Mouse (Mus musculus) embryonic facial prominence, embryonic 14.5 days (tissue): ENCODE data around the gene Zc3h7a. TPM values are rescaled to one million over a fixed set of nuclear protein-coding genes. Genes with fewer than 3 reads are reported as not detected.

Experiments
- ATAC-seq: fragments of 200-750 bp; cut with Nextera tagmentation; 2 replicates; pipeline ENCODE4 v1.8.0; 2017; ENCODE audit warnings: low read depth, moderate number of reproducible peaks, moderate TSS enrichment
- DNase-seq: peaks from one replicate; pipeline ENCODE4 v3.0.0-alpha.2; 2015; ENCODE audit warnings: low spot score
- H3K27ac ChIP-seq: fragments of 300-500 bp; sonication (generic); replicated peaks from 2 replicates; pipeline ENCODE4 v1.5.1; 2014; ENCODE audit warnings: low read depth, mild to moderate bottlenecking, low read length, moderate library complexity
- H3K27me3 ChIP-seq: fragments of 300-500 bp; sonication (generic); replicated peaks from 2 replicates; pipeline ENCODE4 v1.6.1; 2014; ENCODE audit warnings: low read length; ENCODE audit not compliant: control insufficient read depth, insufficient read depth
- H3K36me3 ChIP-seq: fragments of 300-500 bp; sonication (generic); 2 replicates; pipeline ENCODE4 v1.6.1; 2014; ENCODE audit warnings: low read length, mixed read lengths; ENCODE audit not compliant: control insufficient read depth, insufficient read depth
- H3K4me1 ChIP-seq: fragments of 300-500 bp; sonication (generic); 2 replicates; pipeline ENCODE4 v1.6.1; 2014; ENCODE audit warnings: antibody characterized with exemption, low read length; ENCODE audit not compliant: control insufficient read depth, insufficient read depth
- H3K4me2 ChIP-seq: fragments of 300-500 bp; sonication (generic); 2 replicates; pipeline ENCODE4 v1.6.1; 2014; ENCODE audit warnings: low read depth, mild to moderate bottlenecking, low read length, moderate library complexity, mixed read lengths
- H3K4me3 ChIP-seq: fragments of 300-500 bp; sonication (generic); 2 replicates; pipeline ENCODE4 v1.5.1; 2014; ENCODE audit warnings: low read depth, mild to moderate bottlenecking, low read length
- H3K9ac ChIP-seq: fragments of 300-500 bp; sonication (generic); 2 replicates; pipeline ENCODE4 v1.6.1; 2014; ENCODE audit warnings: low read depth, mild to moderate bottlenecking, low read length, moderate library complexity, mixed read lengths
- H3K9me3 ChIP-seq: fragments of 300-500 bp; sonication (generic); 2 replicates; pipeline ENCODE4 v1.6.1; 2016; ENCODE audit warnings: low read length; ENCODE audit not compliant: control insufficient read depth
- WGBS: fragments of 180-500 bp; shearing (Covaris S2); extraction: QIAGEN DNeasy Blood & Tissue Kit; methylation state at CpG from one replicate; pipeline ENCODE4 v1.1.7; 2014; 5-methylcytosine and 5-hydroxymethylcytosine counted together
- microRNA-seq: library from miRNA; unstranded; fragments of <30 nt; microRNA quantifications from one replicate; pipeline ENCODE4, GENCODE M21; 2016; ENCODE audit warnings: borderline number of aligned reads
- polyA plus RNA-seq: library from polyadenylated mRNA; unstranded; fragments of >200 nt; fragmentation: Nextera tagmentation; extraction: Ambion mirVana; gene quantifications from 2 replicates; pipeline ENCODE4 v1.2.1, GENCODE M21; 2014

The Zc3h7a gene
- polyA plus RNA-seq, 1 experiment from 2014 or later = 99.2 TPM

- H3K9me3 ChIP-seq = no peaks in the 10 kb centered on the region
- 76% methylated on average over 3 of the region's 3 CpGs for WGBS
- no peak overlapping the region for H3K4me2 ChIP-seq
- peaks cover 73% of the 10 kb centered on the region for H3K36me3 ChIP-seq
- no peaks in the 10 kb centered on the region for H3K4me1 ChIP-seq
- no peak overlapping the region for H3K9ac ChIP-seq
- ATAC-seq (no peak), DNase-seq (no peak)
- H3K4me3 ChIP-seq = no peak overlapping the region
- no peak overlapping the region for H3K27ac ChIP-seq
- H3K27me3 ChIP-seq = no peaks in the 10 kb centered on the region
Measured at GRCm38 (mm10) chr16:11092523-11092922, 83.7 kb downstream of the Zc3h7a start.

GRCm38 (mm10) chr16:11092061-11092460 is 84.1 kb downstream of the Zc3h7a start:
- Histone ChIP-seq H3K4me2 (no peak overlapping the region), H3K9me3 (no peaks in the 10 kb centered on the region), H3K9ac (no peak overlapping the region), H3K27ac (no peak overlapping the region), H3K4me1 (no peaks in the 10 kb centered on the region), H3K4me3 (no peak overlapping the region), H3K36me3 (peaks cover 72% of the 10 kb centered on the region), H3K27me3 (no peaks in the 10 kb centered on the region)
- no peak for DNase-seq
- 71% methylated on average over 4 of the region's 4 CpGs for WGBS
- no peak for ATAC-seq

GRCm38 (mm10) chr16:11090836-11091570 is 85.2 kb downstream of the Zc3h7a start:
- whole genome bisulfite sequencing = 71% methylated on average over 10 of the region's 10 CpGs
- H3K27me3 ChIP-seq = no peaks in the 10 kb centered on the region
- no peaks in the 10 kb centered on the region for H3K9me3 ChIP-seq
- H3K9ac ChIP-seq = no peak overlapping the region
- no peak overlapping the region for H3K4me3 ChIP-seq
- H3K4me2 ChIP-seq = no peak overlapping the region
- ATAC-seq (no peak), DNase-seq (no peak)
- H3K4me1 ChIP-seq = no peaks in the 10 kb centered on the region
- peaks cover 74% of the 10 kb centered on the region for H3K36me3 ChIP-seq
- H3K27ac ChIP-seq = no peak overlapping the region

GRCm38 (mm10) chr16:11086856-11087588 is 89.2 kb downstream of the Zc3h7a start:
- no peaks in the 10 kb centered on the region for H3K9me3 ChIP-seq
- WGBS = 73% methylated on average over 5 of the region's 5 CpGs
- DNase-seq (peak; percentile 51), ATAC-seq (peak; percentile 42; the same call in 1 of the 2 replicates)
- H3K36me3 ChIP-seq = peaks cover 94% of the 10 kb centered on the region
- H3K9ac ChIP-seq = no peak overlapping the region
- H3K27ac ChIP-seq = no peak overlapping the region
- no peak overlapping the region for H3K4me2 ChIP-seq
- no peaks in the 10 kb centered on the region for H3K27me3 ChIP-seq
- H3K4me1 ChIP-seq = no peaks in the 10 kb centered on the region
- H3K4me3 ChIP-seq = no peak overlapping the region

Small RNA genes within 50 kb of the gene (microRNA-seq; reads per million reads assigned to microRNA genes)
- 42.0 reads per million, percentile 42 among the genes with 10 or more reads in this experiment for gene Gm23935

Other genes with a start within 250 kb of the Zc3h7a start
- 46.9 and 55.5 TPM in 2 replicates for gene Snn, start 115.4 kb downstream of the Zc3h7a start, polyA plus RNA-seq
- gene Litaf, start 110.2 kb downstream of the Zc3h7a start, polyA plus RNA-seq = 88.9 and 101 TPM in 2 replicates
- gene Txndc11, start 41.7 kb downstream of the Zc3h7a start, polyA plus RNA-seq = 37.8 and 42.4 TPM in 2 replicates
- gene Rsl1d1, start 26.9 kb upstream of the Zc3h7a start, polyA plus RNA-seq = 169 and 188 TPM in 2 replicates
- 93.6 and 102 TPM in 2 replicates for gene Gspt1, start 77.9 kb upstream of the Zc3h7a start, polyA plus RNA-seq
- gene Tnfrsf17, start 137.4 kb upstream of the Zc3h7a start, polyA plus RNA-seq = not detected in 2 replicates
- gene Snx29, start 146.5 kb upstream of the Zc3h7a start, polyA plus RNA-seq = 9.7 and 10.0 TPM in 2 replicates